Mouse (Mus musculus) heart, adult 2 months (tissue): ENCODE measurements around the gene Nim1k. TPM values are rescaled to one million over a fixed set of nuclear protein-coding genes. Genes with fewer than 3 reads are reported as not detected.

Source experiments
- DNase-seq, 2 experiments: peaks; one replicate each; pipeline ENCODE4 v3.0.0; 2021
- H3K27ac ChIP-seq: fragments of 200-600 bp; 2 replicates; pipeline ENCODE4 v1.8.1; 2022
- H3K27me3 ChIP-seq: fragments of 200-500 bp; 2 replicates; pipeline ENCODE4 v1.6.1; 2012; ENCODE audit warnings: mild to moderate bottlenecking, low read length, inconsistent platforms, mixed read lengths; ENCODE audit not compliant: control insufficient read depth, insufficient read depth
- H3K36me3 ChIP-seq: fragments of 200-500 bp; 2 replicates; pipeline ENCODE4 v1.6.1; 2012; ENCODE audit warnings: low read length, inconsistent platforms; ENCODE audit not compliant: control insufficient read depth, insufficient read depth
- H3K4me1 ChIP-seq: fragments of 200-500 bp; 2 replicates; pipeline ENCODE4 v1.6.1; 2011; ENCODE audit warnings: low read length; ENCODE audit not compliant: control insufficient read depth, insufficient read depth
- H3K4me3 ChIP-seq: fragments of 200-600 bp; 2 replicates; pipeline ENCODE4 v1.8.1; 2022
- H3K79me2 ChIP-seq: fragments of 200-500 bp; replicated peaks from 2 replicates; pipeline ENCODE4 v1.6.1; 2012; ENCODE audit warnings: mild to moderate bottlenecking, inconsistent platforms, low read length, moderate library complexity, mixed read lengths; ENCODE audit not compliant: control insufficient read depth, insufficient read depth
- H3K9ac ChIP-seq: fragments of 200-500 bp; 2 replicates; pipeline ENCODE4 v1.6.1; 2012; ENCODE audit warnings: low read depth, mild to moderate bottlenecking, control low read depth, inconsistent platforms, low read length, mixed read lengths
- CTCF ChIP-seq: fragments of 200-600 bp; IDR thresholded peaks from 2 replicates; pipeline ENCODE4 v1.8.1; 2022; ENCODE audit warnings: antibody characterized with exemption, mild to moderate bottlenecking, moderate library complexity
- EP300 ChIP-seq: fragments of 200-500 bp; IDR thresholded peaks from 2 replicates; pipeline ENCODE4 v1.6.1; 2011; ENCODE audit warnings: low read depth, low read length, control low read depth; ENCODE audit not compliant: insufficient read depth
- POLR2A ChIP-seq: fragments of 200-500 bp; IDR thresholded peaks from 2 replicates; pipeline ENCODE4 v1.6.1; 2011; ENCODE audit warnings: mild to moderate bottlenecking, low read depth, low read length, control low read depth; ENCODE audit not compliant: insufficient read depth
- WGBS: fragments of 180-500 bp; shearing (Covaris S2); methylation state at CpG from one replicate; pipeline ENCODE4 v1.1.7; 2018; 5-methylcytosine and 5-hydroxymethylcytosine counted together
- intact Hi-C: fragments of 180-260 bp; cut with DNase I; formaldehyde crosslinking; loops from one replicate; pipeline ENCODE4 v1.15.1; 2025
- polyA plus RNA-seq: library from polyadenylated mRNA; depleted of rRNA; stranded (reverse); fragments of >200 nt; gene quantifications from 2 replicates; pipeline ENCODE4 v1.2.3, GENCODE M21; 2012
- total RNA-seq, 2 experiments: library from RNA; stranded (reverse); gene quantifications; 2 replicates each; pipeline ENCODE4 v1.2.3; 2021

Gene Nim1k
- total and polyA plus RNA-seq, 3 experiments = 0.64 to 1.8 (median 1.2) TPM

- H3K4me3 ChIP-seq = peak overlapping the region; percentile 58
- H3K36me3 ChIP-seq = no peaks in the 10 kb centered on the region
- peak in 1 of 2 experiments; percentile 38 for DNase-seq
- no peaks in the 10 kb centered on the region for H3K27me3 ChIP-seq
- WGBS = 2% methylated on average over 16 of the region's 16 CpGs
- H3K9ac ChIP-seq = peak overlapping the region; percentile 73
- no peaks in the 10 kb centered on the region for H3K79me2 ChIP-seq
- TF ChIP-seq POLR2A = no peak
- TF ChIP-seq EP300 = no peak
- no peak for TF ChIP-seq CTCF
- H3K27ac ChIP-seq = peak overlapping the region; percentile 68
- intact Hi-C loops = loop anchor here (5.0 kb wide), 2 partner anchors 37 to 63 kb away; partner anchors contain the start of genes Hmgcs1 and Zfp131
- no peaks in the 10 kb centered on the region; the same call in 1 of the 2 replicates for H3K4me1 ChIP-seq
These were observed 538 bp downstream of the Nim1k start for GRCm38 (mm10) chr13:119755141-119755547.

- 31% methylated on average over 3 of the region's 3 CpGs for WGBS
- Histone ChIP-seq H3K9ac (no peak overlapping the region), H3K36me3 (no peaks in the 10 kb centered on the region), H3K79me2 (no peaks in the 10 kb centered on the region; the same call in 1 of the 2 replicates), H3K4me3 (peak overlapping the region; percentile 58; the same call in 1 of the 2 replicates), H3K27ac (no peak overlapping the region; the same call in 1 of the 2 replicates), H3K4me1 (no peaks in the 10 kb centered on the region; the same call in 1 of the 2 replicates), H3K27me3 (no peaks in the 10 kb centered on the region)
- intact Hi-C loops = loop anchor here (5.0 kb wide), 2 partner anchors 38 to 62 kb away; partner anchors contain the start of genes Hmgcs1 and Zfp131
- TF ChIP-seq POLR2A (no peak), EP300 (no peak), CTCF (no peak)
- DNase-seq = no peak
These were observed 1.1 kb downstream of the Nim1k start for GRCm38 (mm10) chr13:119754635-119755020.

- no peaks in the 10 kb centered on the region for H3K36me3 ChIP-seq
- DNase-seq = no peak
- H3K4me3 ChIP-seq = no peak overlapping the region
- WGBS = 80% methylated on average over 9 of the region's 9 CpGs
- no peak for TF ChIP-seq CTCF
- TF ChIP-seq EP300 = no peak
- TF ChIP-seq POLR2A = no peak
- no peaks in the 10 kb centered on the region; the same call in 1 of the 2 replicates for H3K4me1 ChIP-seq
- H3K27me3 ChIP-seq = no peaks in the 10 kb centered on the region
- intact Hi-C loops = loop anchor here (2.0 kb wide), 1 partner anchor 15 kb away; no protein-coding TSS in a partner anchor
- no peaks in the 10 kb centered on the region; the same call in 1 of the 2 replicates for H3K79me2 ChIP-seq
- no peak overlapping the region for H3K9ac ChIP-seq
- no peak overlapping the region for H3K27ac ChIP-seq
These were observed 1.6 kb downstream of the Nim1k start for GRCm38 (mm10) chr13:119753859-119754634.

- 76% methylated on average over 4 of the region's 4 CpGs for WGBS
- Histone ChIP-seq H3K36me3 (peaks cover 3% of the 10 kb centered on the region), H3K27me3 (no peaks in the 10 kb centered on the region), H3K79me2 (peaks cover 1% of the 10 kb centered on the region; the same call in 1 of the 2 replicates), H3K4me1 (peaks cover 1% of the 10 kb centered on the region), H3K9ac (no peak overlapping the region), H3K27ac (no peak overlapping the region), H3K4me3 (no peak overlapping the region)
- DNase-seq = no peak
- intact Hi-C loops = no loop called here
- no peak for TF ChIP-seq EP300
- no peak for TF ChIP-seq POLR2A
- no peak for TF ChIP-seq CTCF
These were observed 8.8 kb downstream of the Nim1k start for GRCm38 (mm10) chr13:119746930-119747329.

- H3K27me3 ChIP-seq = no peaks in the 10 kb centered on the region
- H3K79me2 ChIP-seq = 0 out of 2 replicates have a peak, but pooled peaks cover 1% of the 10 kb centered on the region
- H3K4me3 ChIP-seq = no peak overlapping the region
- no peak for TF ChIP-seq CTCF
- no peak for TF ChIP-seq POLR2A
- no peak for TF ChIP-seq EP300
- 80% methylated on average over 3 of the region's 3 CpGs for WGBS
- H3K4me1 ChIP-seq = peaks cover 1% of the 10 kb centered on the region
- DNase-seq = no peak
- H3K36me3 ChIP-seq = peaks cover 3% of the 10 kb centered on the region
- intact Hi-C loops = no loop called here
- no peak overlapping the region for H3K9ac ChIP-seq
- H3K27ac ChIP-seq = no peak overlapping the region
These were observed 12.2 kb downstream of the Nim1k start for GRCm38 (mm10) chr13:119743470-119743869.
